Mouse (Mus musculus) G1E-ER4 (cell line): ENCODE data around the gene Fa2h. TPM values are rescaled to one million over a fixed set of nuclear protein-coding genes. Genes with fewer than 3 reads are reported as not detected.

Experiments used
- GATA1 ChIP-seq: IDR thresholded peaks from one replicate; pipeline ENCODE4 v1.8.0; 2012; ENCODE audit warnings: low read length, inconsistent platforms
- polyA plus RNA-seq: library from polyadenylated mRNA; stranded (reverse); fragments of >175 nt; gene quantifications from 2 replicates; pipeline ENCODE4 v1.2.3, GENCODE M21; 2012

Fa2h gene
- polyA plus RNA-seq, 1 experiment = not detected

DNA sequence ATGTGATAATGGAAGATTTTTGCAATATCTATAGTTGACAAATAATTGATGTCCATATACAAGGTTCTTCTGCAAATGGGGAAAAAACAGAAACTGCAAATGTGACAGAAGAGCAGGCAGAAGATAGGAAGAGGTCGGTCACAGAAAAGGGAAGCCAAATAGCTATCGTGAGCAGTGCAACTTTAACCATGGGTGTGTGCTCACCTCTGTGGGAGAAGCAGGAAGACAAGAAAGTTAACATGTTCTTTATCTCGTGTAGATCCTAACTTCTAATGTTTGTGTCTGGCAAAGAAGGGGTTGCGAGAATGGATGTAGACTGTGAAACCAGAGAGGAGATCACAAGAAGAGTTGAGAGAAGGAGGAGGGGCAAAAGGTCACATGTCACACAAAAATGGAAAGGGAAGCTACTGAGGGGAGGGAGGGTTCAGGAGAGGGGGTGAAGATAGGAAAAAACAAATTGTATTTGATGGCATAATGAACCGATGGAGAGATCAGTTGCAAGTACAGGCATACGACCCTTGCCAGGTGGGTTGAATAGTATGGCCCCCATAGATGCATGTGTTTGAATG, 68.3 kb downstream of the Fa2h start:
- TF ChIP-seq GATA1 = no peak

- no peak for TF ChIP-seq GATA1
Observed at GRCm38 (mm10) chr8:111314729-111315128, 78.9 kb downstream of the Fa2h start.

DNA sequence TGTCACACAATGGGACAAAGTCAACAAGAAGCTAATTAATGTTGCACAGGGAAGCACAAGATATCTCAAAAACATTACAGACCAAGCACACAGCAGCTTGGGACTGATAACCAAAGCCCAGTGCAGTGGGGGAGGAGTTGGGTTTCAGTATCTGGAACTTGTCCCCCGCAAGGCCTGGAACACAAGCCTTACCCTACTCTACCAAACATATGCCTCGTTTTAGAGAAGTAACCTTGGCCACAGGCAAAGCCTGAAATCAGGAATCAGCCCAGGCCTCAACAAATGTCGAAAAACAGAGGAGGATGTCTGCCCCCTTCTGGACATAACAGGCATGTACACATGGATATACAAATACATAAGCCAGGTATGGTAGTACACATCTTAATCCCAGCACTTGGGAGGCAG, 80.9 kb downstream of the Fa2h start:
- peak; percentile 32 for TF ChIP-seq GATA1

DNA sequence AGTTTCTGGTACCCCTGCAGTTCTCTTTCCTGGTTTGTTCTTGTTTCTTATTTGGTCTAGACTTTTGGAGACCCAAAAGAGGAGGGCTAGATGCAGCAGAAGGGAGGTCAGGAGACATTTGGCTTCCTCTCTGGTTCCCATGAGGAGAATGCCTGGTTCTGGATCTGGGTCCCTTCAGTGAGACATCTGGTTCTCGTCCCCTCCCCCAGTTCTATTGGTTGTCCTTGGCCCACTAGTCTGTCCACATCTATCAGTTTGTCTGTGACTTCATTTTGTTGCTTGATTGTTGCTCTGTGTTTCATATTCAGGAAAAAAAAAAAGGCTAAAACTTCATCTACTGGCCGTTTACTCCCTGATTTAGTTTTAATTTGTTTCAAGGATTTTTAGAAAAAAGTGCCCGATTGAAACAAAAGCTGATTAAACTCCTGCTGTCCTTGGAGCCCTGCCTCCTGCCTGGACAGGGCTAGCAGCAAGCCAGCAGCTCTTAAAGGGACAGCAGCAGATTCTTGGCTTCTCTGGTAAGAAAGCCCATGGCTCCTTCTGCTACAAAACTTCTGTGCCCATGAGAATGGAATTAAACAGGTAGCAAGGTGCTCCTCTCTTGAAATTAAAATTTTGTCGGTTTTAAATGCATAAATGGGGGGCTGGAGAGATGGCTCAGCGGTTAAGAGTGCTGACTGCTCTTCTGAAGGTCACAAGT, 88.4 kb downstream of the Fa2h start:
- TF ChIP-seq GATA1 = no peak

DNA sequence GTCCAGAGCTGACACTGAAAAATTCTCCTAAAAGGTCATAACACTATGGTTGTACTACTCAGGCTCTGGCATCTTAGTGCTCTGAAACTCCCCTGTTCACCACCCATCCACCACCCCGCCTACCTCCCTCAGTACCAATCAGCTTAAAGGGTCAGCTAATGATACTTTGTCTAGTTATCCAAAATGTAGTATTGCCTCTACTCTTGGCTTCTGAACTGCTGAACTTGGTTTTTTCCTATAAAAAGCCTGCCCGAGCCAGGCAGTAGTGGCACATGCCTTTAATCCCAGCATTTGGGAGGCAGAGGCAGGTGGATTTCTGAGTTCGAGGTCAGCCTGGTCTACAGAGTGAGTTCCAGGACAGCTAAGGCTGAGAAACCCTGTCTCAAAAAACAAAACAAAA, 89.3 kb downstream of the Fa2h start:
- no peak for TF ChIP-seq GATA1

- no peak for TF ChIP-seq GATA1
Observed at GRCm38 (mm10) chr8:111300597-111301546, 92.8 kb downstream of the Fa2h start.

DNA sequence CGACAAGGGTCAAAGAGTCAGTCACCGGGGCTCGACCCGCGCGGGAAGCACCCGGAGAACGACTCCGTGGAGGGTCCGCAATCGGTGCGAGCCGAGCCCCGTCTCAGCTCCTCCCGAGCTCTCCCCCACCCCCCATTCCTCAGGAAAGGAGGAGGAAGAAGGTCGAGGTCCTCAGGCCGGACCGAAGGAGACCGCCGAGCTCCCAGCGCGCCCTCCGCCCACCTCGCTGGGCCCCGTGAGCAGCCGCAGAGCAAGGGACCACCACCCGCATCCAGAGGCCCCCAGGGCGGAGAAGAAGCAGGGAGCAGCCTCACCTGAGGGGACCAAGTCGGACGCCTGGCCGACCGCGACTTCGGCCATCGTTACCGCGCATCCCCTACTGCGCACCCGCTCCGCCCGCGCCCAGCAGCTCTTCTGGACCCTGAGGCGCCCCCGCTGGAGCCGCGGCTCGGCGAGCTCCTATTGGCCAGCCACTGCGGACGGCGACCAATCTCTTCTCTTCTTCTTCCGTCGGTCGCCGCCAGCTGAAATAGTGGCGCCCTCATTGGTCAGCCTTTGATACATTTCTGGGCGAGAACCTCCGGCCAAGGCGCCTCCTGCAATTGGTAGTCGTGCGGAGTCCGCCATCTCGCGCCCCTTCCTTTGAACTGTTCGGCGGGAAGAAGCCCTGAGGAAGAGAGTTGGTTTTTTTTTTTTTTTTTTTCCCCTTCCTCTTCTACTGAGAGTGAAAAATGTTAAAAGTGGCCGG, 93.6 kb downstream of the Fa2h start, which contains the start of gene Rfwd3:
TSS of gene Rfwd3 (minus strand) at position 402 of the 748 bp plus-strand sequence.
- no peak for TF ChIP-seq GATA1

- TF ChIP-seq GATA1 = no peak
Observed at GRCm38 (mm10) chr8:111299363-111299820, 94.2 kb downstream of the Fa2h start.

DNA sequence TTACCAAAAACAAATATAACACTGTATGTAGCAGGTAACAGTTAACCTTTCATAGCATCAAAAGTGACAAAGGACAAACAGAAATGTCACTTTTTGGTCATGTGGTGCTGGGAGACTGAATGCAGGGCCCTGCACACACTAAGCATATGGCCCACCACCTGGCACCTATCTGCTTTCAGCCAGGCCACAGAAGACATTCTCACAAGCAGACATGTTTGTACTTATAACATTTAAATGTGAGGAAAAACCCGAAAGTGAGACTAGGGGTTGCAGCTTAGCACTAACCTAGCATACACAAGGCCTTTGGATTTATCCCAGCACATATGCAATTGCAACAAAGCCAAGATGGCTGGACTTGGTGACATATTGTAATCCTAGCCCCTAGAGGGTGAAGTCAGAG, 95.6 kb downstream of the Fa2h start:
- TF ChIP-seq GATA1 = no peak

Other genes with a start within 250 kb of the Fa2h start
- 6.5 and 7.3 TPM in 2 replicates for gene Glg1, start 134.6 kb downstream of the Fa2h start, polyA plus RNA-seq
- gene Rfwd3, start 93.6 kb downstream of the Fa2h start, polyA plus RNA-seq = 3.5 and 3.7 TPM in 2 replicates
- not detected in 2 replicates for gene Mlkl, start 55.6 kb downstream of the Fa2h start, polyA plus RNA-seq
- 2.7 and 3.3 TPM in 2 replicates for gene Wdr59, start 128.3 kb upstream of the Fa2h start, polyA plus RNA-seq
- 36.4 and 44.3 TPM in 2 replicates for gene Znrf1, start 142.3 kb upstream of the Fa2h start, polyA plus RNA-seq
- gene Ldhd, start 236.6 kb upstream of the Fa2h start, polyA plus RNA-seq = not detected in 2 replicates
- 5.4 and 7.2 TPM in 2 replicates for gene Zfp1, start 249.6 kb upstream of the Fa2h start, polyA plus RNA-seq